Mouse (Mus musculus) A20 (cell line): ENCODE data around the gene Mettl2.

Source experiments
- DNase-seq: peaks from one replicate; pipeline ENCODE4 v3.0.0-alpha.2; 2011; ENCODE audit warnings: low read depth, low spot score

Gene Mettl2

DNA sequence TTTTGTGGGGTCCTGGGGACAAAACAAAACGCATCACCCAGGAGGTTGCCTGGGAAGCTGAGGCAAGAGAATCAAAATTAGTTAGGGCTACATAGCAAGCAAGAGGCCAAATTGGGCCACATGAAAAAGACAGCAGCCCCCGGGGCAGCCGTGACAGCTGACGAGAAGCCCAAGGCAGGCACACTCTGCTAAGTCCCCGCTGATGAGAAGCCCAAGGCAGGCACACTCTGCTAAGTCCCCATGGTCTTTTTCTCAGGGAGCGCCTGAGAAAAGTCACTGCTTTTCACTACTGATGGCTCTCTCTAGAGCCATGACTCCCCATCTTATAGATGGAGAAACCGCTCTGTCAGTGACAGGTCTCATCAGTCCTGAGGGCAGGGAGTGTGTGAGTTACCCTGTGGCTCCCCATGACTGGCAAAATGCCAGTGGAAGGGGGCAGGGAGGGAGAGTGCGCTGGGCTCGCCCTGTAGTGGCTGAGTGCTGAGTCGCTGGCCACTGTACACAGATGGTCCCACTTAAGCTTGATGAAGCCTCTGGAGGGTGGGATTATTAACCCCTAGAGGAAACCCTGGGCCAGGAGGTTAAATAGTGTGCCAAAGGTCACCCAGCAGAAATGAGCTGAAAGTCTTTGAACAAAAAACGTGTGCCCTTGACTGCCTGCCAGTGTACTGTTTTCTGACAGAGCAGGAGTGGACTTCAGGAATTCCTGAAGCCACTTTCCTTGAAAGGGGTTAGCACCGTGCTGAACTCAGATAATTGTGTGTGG, 27.0 kb downstream of the Mettl2 start:
- DNase-seq = no peak

DNA sequence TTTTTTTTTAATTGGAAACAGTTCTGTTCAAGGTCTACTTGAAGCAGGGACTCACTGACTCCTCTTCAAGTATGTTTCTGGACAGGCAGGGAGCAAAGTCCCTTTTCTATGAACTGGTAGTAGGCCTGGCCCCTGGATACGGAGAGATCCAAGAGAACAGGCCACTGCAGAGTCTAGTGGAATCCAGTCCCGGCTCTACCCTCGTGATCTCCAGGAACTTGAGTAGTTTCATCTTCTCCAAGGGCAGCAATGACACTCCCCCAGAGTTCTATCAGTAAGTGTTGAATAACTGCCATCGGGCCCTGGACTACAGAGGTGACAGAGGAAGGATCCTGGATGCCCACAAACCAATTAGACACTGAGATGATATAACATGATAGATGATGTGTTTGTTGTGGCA, 29.7 kb downstream of the Mettl2 start:
- no peak for DNase-seq

DNA sequence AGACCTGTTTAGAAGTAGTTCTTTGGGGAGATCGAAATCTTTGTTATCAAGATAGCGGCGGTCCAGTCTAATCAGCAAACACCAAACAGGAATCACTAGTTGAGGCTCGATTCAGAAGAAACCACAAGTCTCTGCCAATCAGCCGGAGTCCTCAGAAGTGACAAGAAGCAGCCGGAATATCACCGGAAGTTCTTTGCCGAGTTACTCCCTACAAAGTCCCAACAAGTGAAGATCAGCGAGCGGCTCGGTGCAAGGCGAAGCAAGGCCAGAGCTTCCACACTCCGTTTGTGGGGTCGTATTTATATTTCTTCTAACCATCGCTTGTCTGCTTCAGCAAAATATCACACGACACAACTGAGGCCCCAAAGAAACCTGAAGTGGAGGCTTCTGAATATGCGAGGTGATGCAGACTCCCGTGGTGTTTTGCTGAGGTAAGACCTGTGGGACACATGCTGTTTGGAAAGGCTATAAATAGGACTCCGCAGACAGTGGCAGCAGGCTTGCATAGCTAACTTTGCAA, 30.6 kb downstream of the Mettl2 start:
- no peak for DNase-seq

DNA sequence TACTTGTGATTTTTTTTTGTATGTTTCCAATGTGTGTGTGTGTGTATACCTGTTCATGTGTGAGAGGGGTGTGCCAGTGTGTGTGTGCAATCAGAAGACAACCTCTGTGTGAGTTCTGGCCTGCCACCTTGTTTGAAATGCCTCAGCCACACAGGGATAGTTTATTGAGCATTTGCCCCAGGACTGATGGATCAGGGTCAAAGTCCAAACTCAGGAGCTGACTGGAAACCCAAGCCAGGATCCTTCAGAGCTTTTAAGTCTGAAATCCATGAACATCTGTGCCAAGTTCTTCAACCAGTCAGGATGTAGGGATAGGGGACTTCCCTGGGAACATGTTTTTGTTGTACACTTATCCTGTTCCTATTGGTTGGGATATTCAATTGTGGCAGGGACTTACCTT, 31.8 kb downstream of the Mettl2 start:
- no peak for DNase-seq

DNA sequence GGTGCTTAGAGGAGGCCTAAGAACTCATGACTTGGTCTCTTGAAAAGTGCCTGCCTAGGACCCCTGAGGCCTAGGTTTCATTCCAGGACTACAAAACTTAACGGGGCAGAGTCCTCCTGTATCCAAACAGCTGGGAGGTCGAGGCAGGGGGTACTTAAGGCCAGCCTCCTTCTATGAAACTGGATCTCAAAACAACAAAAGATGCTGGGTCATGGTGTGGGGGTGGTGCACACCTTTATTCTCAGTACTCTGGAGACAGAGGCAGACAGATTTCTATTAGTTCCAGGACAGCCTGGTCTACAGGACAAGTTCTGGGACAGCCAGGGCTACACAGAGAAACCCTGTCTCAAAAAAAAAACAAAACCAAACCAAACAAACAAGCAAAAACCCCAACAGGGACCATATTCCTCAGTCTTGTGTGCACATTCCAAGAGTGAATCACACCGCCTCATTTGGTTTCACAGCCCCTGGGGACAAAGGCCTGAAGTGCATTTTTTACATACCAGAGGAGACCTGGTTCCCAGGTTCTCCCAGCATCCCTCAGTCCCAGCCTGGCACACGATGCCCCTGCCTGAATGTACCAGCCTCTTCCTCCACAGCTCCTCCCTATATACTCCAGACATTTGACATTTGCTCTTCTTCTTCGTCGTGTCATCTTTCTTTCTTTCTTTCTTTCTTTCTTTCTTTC, 33.6 kb downstream of the Mettl2 start:
- DNase-seq = no peak

DNA sequence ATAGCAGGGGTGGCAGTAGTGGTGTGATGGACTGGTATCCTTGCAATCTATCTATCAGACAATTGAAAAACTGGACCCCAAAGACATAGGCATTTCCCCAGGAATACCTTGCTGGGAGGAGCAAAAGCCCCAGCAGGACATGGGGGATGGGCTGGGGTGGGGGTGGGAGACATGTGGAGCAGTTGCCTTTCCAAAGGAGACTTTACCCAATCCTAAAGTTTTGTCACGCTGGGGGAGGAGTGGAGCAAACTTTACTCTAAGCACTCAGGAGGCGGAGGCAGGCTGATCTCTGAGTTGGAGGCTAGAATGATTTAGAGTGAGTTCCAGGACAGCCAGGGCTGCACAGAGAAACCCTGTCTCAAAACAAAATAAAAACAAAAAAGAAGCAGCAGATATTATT, 35.2 kb downstream of the Mettl2 start:
- no peak for DNase-seq

DNA sequence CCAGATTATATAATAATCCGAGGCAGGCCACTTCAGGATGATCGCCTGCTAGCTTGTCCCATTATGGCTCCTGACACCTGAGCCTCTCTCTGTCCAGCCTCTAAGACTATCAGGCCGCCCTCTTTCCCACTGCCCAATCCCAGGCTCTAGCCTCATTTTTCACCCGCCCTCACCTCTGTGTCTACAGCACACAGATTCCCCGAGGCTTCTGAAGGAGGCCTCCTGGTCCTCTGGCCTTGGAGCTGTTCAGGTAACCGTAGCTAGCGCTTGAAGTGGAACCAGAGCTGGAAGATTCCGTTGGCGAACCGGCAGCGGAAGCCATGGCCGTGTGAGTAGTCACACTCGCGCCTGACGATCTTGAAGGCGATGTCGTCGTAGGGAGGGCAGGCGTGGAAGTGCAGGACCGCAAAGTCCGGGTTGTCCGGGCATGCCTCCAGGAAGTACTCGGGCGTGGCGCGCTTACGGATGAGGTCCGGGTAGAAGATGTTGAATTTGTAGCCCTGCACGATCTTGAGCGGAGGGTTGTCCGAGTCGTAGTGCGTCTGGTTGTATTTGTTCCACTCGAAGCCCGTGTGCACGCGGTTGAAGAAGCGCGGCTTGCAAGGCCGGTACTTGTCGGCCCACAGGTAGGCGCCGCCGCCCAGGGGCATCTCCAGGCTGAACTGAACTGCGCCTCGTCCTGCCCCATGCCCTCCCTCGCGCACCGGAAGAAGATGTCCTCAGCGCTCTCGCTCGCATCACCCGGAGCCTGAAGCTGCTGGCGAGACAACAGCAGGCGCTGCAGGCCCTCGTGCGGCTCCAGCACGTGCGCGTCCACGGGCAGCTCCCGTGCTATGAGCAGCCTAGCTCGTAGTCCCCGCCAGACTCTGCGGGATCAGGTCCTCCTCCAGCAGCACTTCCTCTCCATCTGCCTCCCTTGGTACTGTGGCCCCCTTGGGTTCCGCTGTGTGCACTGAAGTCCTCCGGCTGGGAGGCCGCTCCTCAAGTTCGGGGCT, 38.6 kb downstream of the Mettl2 start:
- DNase-seq = no peak

DNA sequence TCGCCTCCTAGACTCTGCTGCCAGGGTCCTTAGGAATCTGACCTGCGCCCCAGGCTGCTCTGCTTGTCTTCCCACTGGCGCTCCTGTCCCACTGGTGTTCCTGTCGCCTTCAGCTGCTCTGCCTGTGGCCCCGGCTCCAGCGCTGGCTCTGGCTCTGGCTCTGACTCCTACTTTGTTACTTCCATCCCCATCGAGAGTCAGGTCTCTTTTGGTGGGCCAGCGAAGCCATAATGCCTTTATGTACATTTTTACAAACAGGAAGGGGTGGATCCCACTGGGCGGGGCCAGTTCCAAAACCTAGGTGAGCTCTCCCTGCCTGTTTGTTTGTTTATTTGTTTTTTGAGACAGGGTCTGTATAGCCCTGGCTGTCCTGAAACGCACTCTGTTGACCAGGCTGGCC, 40.6 kb downstream of the Mettl2 start:
- DNase-seq = no peak

DNA sequence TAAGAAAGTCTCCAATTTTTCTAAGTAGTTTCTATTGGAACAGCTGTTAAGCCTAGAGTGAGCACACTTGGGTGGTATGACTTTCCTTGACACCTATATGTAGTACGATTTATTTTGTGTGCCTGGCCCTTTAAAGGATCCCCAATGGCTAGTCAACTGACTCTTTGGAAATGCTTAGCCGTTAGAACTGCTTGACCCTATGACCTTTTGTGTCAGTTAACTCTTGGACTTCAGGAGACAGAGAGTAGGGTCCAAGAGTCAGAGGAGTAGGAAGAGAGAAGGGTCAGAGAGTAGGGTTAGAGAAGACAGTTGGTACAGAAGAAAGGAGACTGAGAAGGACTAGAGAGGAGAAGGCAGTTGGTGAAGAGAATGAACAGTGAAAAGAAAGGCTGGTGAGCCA, 52.3 kb downstream of the Mettl2 start, which contains the start of gene Tlk2:
Gene Tlk2, plus strand, starts transcription at position 292 of the 400 bp plus-strand sequence.
- no peak for DNase-seq

DNA sequence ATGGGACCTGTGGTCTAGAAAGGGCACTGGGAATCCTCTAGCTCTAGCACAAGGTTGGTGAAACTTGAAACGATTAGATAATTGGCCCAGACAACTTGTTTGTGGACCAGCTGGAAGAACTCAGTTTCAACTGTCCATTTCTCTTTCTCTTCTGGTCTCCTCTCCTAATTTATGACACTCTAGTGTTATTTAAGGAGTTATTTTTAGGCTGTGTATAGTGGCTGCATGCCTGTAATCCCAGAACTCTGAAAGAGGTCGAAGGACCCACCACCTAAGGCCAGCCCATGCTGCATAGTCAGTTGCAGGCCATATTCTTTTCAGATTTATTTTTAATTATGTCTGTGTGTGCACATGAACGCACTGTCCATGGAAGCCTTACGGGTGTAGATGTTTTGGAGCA, 53.3 kb downstream of the Mettl2 start:
- DNase-seq = no peak

DNA sequence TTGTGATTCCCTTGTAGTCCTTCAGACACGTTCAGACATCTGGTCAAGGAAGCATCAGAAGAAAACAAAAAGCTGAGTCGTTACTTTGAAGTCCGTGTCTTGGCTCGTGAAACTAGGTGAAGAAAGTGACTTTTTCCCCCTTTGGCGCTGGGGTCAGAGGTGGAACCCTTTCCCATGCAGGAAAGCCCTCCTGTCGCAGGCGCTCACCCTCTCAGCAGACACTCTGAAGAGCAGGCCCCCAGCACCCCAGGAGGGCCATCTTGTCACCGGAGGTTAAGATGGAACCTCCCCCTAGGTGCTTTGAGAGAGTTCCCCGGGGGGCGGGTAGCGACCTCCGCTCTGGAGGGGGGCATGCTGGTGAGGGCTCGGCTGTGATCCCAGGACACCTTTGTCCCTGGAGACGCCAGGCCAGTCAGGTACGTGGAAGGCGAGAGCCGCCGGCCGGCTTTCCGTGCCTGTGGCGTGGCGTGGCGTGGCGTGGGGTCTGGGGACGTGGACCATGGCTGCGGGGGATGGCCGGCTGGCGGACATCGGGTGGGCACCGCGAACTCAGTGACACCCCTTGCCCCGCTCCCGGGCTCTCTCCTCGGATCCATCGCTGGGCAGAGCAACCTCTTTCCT, 54.4 kb downstream of the Mettl2 start:
- DNase-seq = peak; percentile 72

DNA sequence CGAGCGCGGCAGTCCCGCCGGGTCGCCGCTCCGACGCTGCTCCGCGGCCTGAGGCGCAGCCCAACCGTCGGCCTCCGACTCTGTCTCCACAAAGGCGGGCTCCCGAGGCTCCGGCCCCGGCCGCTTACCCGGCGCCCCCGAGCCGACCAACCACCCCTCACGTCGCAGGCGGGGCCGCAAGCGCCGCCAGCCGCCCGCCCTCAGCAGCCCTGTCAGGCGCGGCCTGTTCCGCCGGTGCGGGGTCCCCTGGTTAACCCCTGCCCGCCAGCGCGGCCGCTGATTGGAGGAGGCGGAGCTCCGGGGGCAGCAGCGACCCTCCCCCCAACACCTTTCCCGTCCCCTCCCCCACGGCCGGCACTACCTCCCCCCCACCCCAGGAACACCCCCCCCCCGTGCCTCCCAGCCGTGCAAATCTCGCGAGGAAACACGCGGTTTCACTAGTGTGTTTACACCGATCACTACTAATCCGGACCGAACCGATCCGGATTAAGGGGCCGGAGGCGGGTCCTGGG, 55.0 kb downstream of the Mettl2 start:
- peak; percentile 95 for DNase-seq

DNA sequence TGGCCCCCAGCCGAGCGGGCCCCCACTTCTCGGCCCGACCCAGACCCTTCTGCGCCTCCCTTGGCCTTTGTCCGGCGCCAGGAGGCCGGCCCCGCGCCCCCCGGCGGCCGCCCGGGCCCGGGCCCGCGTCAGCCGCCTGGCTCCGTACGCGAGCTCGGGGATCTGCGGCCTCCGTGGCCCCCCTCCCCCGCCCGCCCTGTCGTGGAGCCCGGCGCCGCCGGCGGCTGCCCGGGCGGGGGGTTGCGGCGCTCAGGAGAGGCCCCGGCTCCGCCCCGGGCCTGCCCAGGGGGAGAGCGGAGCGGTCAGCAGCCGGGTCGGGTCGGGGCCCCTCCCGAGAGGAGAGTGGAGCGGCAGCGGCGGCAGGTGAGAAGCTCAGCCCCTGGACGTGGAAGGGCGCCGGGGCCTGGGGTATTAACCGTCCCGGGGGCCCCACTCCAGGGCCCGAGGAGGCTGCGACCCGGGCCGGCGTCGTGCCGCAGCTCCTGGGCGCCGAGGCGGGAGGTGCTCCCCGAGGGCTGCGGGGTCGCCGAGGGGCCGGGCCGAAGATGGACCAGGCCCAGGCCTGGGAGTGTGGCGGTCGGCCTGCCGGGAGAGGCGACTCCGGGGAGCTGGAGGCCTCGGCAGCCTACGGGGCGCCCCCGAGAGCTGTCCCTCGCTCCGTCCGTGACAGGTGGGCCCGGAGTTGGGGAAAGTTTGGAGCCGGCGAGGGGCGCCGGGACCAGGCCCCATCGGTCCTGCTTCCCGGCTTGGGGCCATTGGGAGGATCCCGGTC, 55.6 kb downstream of the Mettl2 start:
- DNase-seq = peak; percentile 67

DNA sequence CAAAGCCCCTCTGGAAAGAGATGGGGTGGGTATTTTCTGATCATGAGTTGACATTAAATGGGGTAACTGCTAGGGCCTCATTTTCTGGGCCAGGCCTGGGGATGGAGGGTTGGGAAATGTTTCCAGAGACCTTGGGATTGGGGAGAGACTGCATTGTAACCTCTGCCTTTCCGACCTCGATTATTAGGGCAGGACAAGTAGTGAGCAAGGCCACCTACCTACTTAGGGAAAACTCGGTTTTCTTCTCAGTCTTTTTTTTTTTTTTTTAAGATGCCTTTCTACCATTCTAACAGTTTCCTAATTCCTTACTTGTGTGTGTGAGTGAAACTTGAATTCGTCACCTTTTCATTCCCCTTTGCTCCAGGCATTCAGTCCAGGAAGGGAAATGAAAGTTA, 56.2 kb downstream of the Mettl2 start:
- DNase-seq = no peak

DNA sequence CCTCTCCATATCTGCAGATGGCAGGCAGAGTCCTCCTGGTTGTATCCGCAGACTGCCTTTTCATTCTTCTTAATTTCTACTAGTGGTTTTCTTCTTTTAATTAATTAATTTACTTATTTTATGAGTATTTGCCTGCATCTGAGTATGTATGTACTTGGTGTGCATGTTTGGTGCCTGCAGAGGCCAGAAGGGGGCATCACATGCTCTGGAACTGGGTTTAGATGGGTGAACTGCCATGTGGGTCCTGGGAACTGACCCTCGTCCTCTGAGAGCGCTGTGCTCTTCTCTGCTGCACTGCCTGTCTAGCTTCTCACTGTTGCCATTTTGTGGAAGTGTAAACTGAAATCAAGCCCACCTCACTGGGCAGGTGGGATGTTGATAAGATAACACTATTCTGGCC, 58.5 kb downstream of the Mettl2 start:
- DNase-seq = peak; percentile 35
